ENCODE assay signal across 28 mouse cellular contexts in the genomic region with DNA sequence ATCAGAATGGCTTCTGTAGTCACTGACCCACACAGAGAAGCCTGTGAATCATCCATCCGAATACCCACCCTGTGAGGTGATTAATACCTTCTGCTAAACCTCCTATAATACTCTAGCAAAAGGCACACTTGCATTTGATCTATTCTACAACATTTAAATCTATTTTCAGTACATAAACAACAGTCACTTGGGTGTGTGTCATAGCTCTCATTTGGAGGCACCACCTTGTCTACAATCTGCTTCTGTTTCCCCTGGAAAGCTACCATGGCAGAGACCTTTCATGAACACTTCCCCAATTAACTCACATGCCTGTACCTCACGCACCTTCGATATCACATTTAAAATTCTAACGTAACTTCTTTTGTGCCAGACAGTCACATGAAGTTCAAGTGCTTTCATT.
"Had no signal": no experiment of that assay in that cellular context is flagged by ENCODE, and none has a peak within 500 bp of the region (broad histone marks: within the 10 kb centered on the region; RNA-seq: fewer than 3 reads in every experiment).

No protein-coding gene starts in this region.

- DNase-seq: left cerebral cortex, postnatal 4 days; liver; liver, embryonic 13.5 days; liver, postnatal 0 days; lung, adult 18-20 months; lung, adult 2 months; lung, embryonic 14.5 days; lung, postnatal 10 days; lung, postnatal 14 days; lung, postnatal 36 days; lung, postnatal 4 days; midbrain, embryonic 14.5 days had no signal

- H3K4me3 ChIP-seq: limb, embryonic 10.5 days; limb, embryonic 12.5 days; limb, embryonic 13.5 days; limb, embryonic 15.5 days; liver, embryonic 12.5 days; liver, embryonic 13.5 days; liver, embryonic 15.5 days; lung, embryonic 15.5 days; megakaryocyte, embryonic 14.5 days; midbrain, embryonic 10.5 days; midbrain, embryonic 12.5 days; midbrain, embryonic 13.5 days; midbrain, embryonic 15.5 days; myocyte; neural tube, embryonic 12.5 days had no signal

- H3K27ac ChIP-seq: limb, embryonic 10.5 days; limb, embryonic 12.5 days; limb, embryonic 13.5 days; limb, embryonic 15.5 days; liver, embryonic 12.5 days; liver, embryonic 13.5 days; liver, embryonic 14.5 days; liver, embryonic 15.5 days; lung, embryonic 15.5 days; macrophage; midbrain, embryonic 10.5 days; midbrain, embryonic 12.5 days; midbrain, embryonic 13.5 days; midbrain, embryonic 15.5 days; neural tube, embryonic 12.5 days had no signal
